Mouse (Mus musculus) urinary bladder, postnatal 25 days (tissue): Measurements from ENCODE around the gene Gatad2a.
"Not testable (repeated sequence)": the region's sequence is repeated elsewhere in the genome, so short reads cannot be mapped to it uniquely, and the experiment has no call there.

Source experiments
- DNase-seq: peaks from one replicate; pipeline ENCODE4 v3.0.0; 2022; ENCODE audit warnings: low spot score

The Gatad2a gene

GRCm38 (mm10) chr8:69995422-69995775 lies 785 bp downstream of the Gatad2a start:
- DNase-seq = no peak

- DNase-seq = not testable (repeated sequence)
These were observed 7.2 kb downstream of the Gatad2a start for GRCm38 (mm10) chr8:69988936-69989335.

- no peak for DNase-seq
These were observed 8.4 kb downstream of the Gatad2a start for GRCm38 (mm10) chr8:69987744-69988143.

GRCm38 (mm10) chr8:69984876-69985553 lies 11.2 kb downstream of the Gatad2a start:
- DNase-seq = no peak

- no peak for DNase-seq
These were observed 17.7 kb downstream of the Gatad2a start for GRCm38 (mm10) chr8:69978456-69978855.

GRCm38 (mm10) chr8:69974806-69975205 lies 21.4 kb downstream of the Gatad2a start:
- no peak for DNase-seq

GRCm38 (mm10) chr8:69974194-69974614 lies 22.0 kb downstream of the Gatad2a start:
- DNase-seq = peak; percentile 98

GRCm38 (mm10) chr8:69973442-69974161 lies 22.6 kb downstream of the Gatad2a start:
- peak; percentile 39 for DNase-seq

GRCm38 (mm10) chr8:69973063-69973441 lies 23.1 kb downstream of the Gatad2a start:
- no peak for DNase-seq

- no peak for DNase-seq
These were observed 25.3 kb downstream of the Gatad2a start for GRCm38 (mm10) chr8:69970880-69971279.

- no peak for DNase-seq
These were observed 28.8 kb downstream of the Gatad2a start for GRCm38 (mm10) chr8:69967291-69967933.

GRCm38 (mm10) chr8:69959241-69959640 lies 36.9 kb downstream of the Gatad2a start:
- no peak for DNase-seq

GRCm38 (mm10) chr8:69957879-69958278 lies 38.3 kb downstream of the Gatad2a start:
- DNase-seq = no peak

GRCm38 (mm10) chr8:69957419-69957818 lies 38.8 kb downstream of the Gatad2a start:
- no peak for DNase-seq

- no peak for DNase-seq
These were observed 39.5 kb downstream of the Gatad2a start for GRCm38 (mm10) chr8:69956651-69957050.

- no peak for DNase-seq
These were observed 41.5 kb downstream of the Gatad2a start for GRCm38 (mm10) chr8:69954642-69955041.

GRCm38 (mm10) chr8:69954213-69954612 lies 42.0 kb downstream of the Gatad2a start:
- no peak for DNase-seq

GRCm38 (mm10) chr8:69950300-69950699 lies 45.9 kb downstream of the Gatad2a start:
- no peak for DNase-seq

- not testable (repeated sequence) for DNase-seq
These were observed 53.7 kb downstream of the Gatad2a start for GRCm38 (mm10) chr8:69942495-69942894.

GRCm38 (mm10) chr8:69940386-69940785 lies 55.8 kb downstream of the Gatad2a start:
- DNase-seq = no peak

GRCm38 (mm10) chr8:69939633-69940032 lies 56.6 kb downstream of the Gatad2a start:
- DNase-seq = no peak

- DNase-seq = no peak
These were observed 57.8 kb downstream of the Gatad2a start for GRCm38 (mm10) chr8:69938245-69938982.
